In the genomic region with DNA sequence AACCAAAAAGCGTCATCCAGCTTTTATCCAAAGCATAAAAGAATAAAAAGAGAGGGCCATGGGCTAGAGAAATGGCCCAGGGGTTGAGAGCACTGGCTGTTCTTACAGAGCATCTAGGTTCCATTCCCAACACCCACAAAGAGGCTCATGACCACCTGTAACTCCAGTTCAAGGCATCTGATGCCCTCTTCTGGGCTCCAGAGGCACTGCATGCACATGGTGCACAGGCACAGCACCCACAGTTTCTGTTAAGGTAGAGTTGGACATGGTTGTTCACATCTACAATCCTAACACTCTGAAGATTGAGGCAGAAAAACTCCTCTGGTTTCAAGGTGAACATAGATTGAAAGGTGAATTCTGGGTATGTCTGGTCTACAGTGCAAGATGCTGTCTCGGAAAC, we compare ENCODE assay signal across 12 mouse cellular contexts. TPM values are rescaled to one million over a fixed set of nuclear protein-coding genes. Genes with fewer than 3 reads are reported as not detected.
DNase-seq lines count a peak whose midpoint lies in the region; TF ChIP-seq lines count a peak whose summit lies in the region.
"Had no signal": no experiment of that assay in that cellular context is flagged by ENCODE, and none has a peak within 500 bp of the region (broad histone marks: within the 10 kb centered on the region; RNA-seq: fewer than 3 reads in every experiment).

No protein-coding gene starts in this region.

- no peak overlapping the region for H3K4me3 ChIP-seq in layer of hippocampus, adult 2 months
- H3K4me3 ChIP-seq in E14TG2a.4 (replicated peaks; ENCODE audit: low read length) = no peak overlapping the region
- H3K4me3 ChIP-seq in embryonic fibroblast, embryonic 13.5 days (ENCODE audit: insufficient read depth, low read length) = no peak overlapping the region
- H3K4me3 ChIP-seq: forebrain, embryonic 13.5 days; kidney, embryonic 15.5 days; limb, embryonic 15.5 days had no signal

- TF ChIP-seq CTCF in layer of hippocampus, adult 2 months (conservative IDR thresholded peaks at IDR 0.05) = peak; percentile 64
- peak; percentile 86 for TF ChIP-seq CTCF in E14TG2a.4 (conservative IDR thresholded peaks at IDR 0.05; ENCODE audit: low read length)
- TF ChIP-seq CTCF in embryonic fibroblast, embryonic 13.5 days (IDR thresholded peaks at IDR 0.05; ENCODE audit: borderline replicate concordance, insufficient read depth, low read length) = peak; percentile 36; the same call in 1 of the 2 replicates

- no peaks in the 10 kb centered on the region for H3K9me3 ChIP-seq in E14TG2a.4 (ENCODE audit: low read length)
- H3K9me3 ChIP-seq: forebrain, embryonic 13.5 days; kidney, embryonic 15.5 days; limb, embryonic 15.5 days had no signal

- H3K36me3 ChIP-seq in E14TG2a.4 (ENCODE audit: insufficient read depth, low read length) = peaks cover 27% of the 10 kb centered on the region

- TF ChIP-seq POLR2A in embryonic fibroblast, embryonic 13.5 days (IDR thresholded peaks at IDR 0.05; ENCODE audit: low read depth, low read length) = no peak

- H3K27ac ChIP-seq in layer of hippocampus, adult 2 months = no peak overlapping the region
- no peak overlapping the region for H3K27ac ChIP-seq in embryonic fibroblast, embryonic 13.5 days (ENCODE audit: insufficient read depth, low read length)
- H3K27ac ChIP-seq: forebrain, embryonic 13.5 days; kidney, embryonic 15.5 days; limb, embryonic 15.5 days had no signal

- no peaks in the 10 kb centered on the region for H3K27me3 ChIP-seq in E14TG2a.4 (ENCODE audit: insufficient read depth, low read length)
- H3K27me3 ChIP-seq: forebrain, embryonic 13.5 days; kidney, embryonic 15.5 days; limb, embryonic 15.5 days had no signal

- DNase-seq in layer of hippocampus, adult 2 months (ENCODE audit: low spot score in 2 of 2) = no peak
- DNase-seq in layer of hippocampus, adult 9-11 months = no peak
- peak; percentile 53 for DNase-seq in A20 (ENCODE audit: low read depth, low spot score)
- no peak for DNase-seq in urinary bladder, postnatal 4 days (ENCODE audit: low spot score in 2 of 2)
- DNase-seq in layer of hippocampus, postnatal 25 days (ENCODE audit: extremely low spot score in 1 of 2, low spot score in 1 of 2) = no peak
- DNase-seq: cerebellum, postnatal 36 days; right cerebral cortex, adult 18-20 months had no signal

- no peaks in the 10 kb centered on the region for H3K4me1 ChIP-seq in E14TG2a.4 (replicated peaks; ENCODE audit: low read depth, low read length)
- no peaks in the 10 kb centered on the region for H3K4me1 ChIP-seq in embryonic fibroblast, embryonic 13.5 days (ENCODE audit: control insufficient read depth, insufficient read depth, low read length)
- H3K4me1 ChIP-seq: kidney, embryonic 15.5 days; limb, embryonic 15.5 days had no signal

RNA-seq across cellular contexts. Expression of a gene that starts 44.6 kb away (rescaled TPM):
- total RNA-seq in layer of hippocampus, adult 2 months (2021) = 10 to 100 TPM; 33.2 to 36.1 TPM
- 20.9 and 24.2 TPM in 2 replicates for polyA plus RNA-seq in embryonic fibroblast, embryonic 13.5 days (2011; ENCODE audit: insufficient read length, low read depth, missing spikeins)
- 10 to 100 TPM; 33.7 to 37.4 TPM for total RNA-seq in layer of hippocampus, postnatal 25 days (2021)

Comparison
In these comparisons a context has a peak if more than half of its experiments do, and no peak if none do; other contexts are left out.
1. CTCF ChIP-seq: peak in every context shown above with its lines; median percentile 86 in E14TG2a.4; 64 in layer of hippocampus, adult 2 months; 36 in embryonic fibroblast, embryonic 13.5 days.